Mouse (Mus musculus) liver, embryonic 14.5 days (tissue): Measurements from ENCODE around the gene Pkmyt1. TPM values are rescaled to one million over a fixed set of nuclear protein-coding genes. Genes with fewer than 3 reads are reported as not detected.

Source experiments
- ATAC-seq: fragments of 200-750 bp; cut with Nextera tagmentation; 2 replicates; pipeline ENCODE4 v1.8.0; 2017; ENCODE audit warnings: moderate number of reproducible peaks, mild to moderate bottlenecking, moderate library complexity; ENCODE audit not compliant: insufficient read depth
- DNase-seq, 3 experiments: peaks; one replicate each; pipeline ENCODE4 v3.0.0-alpha.2; 2012 to 2013; ENCODE audit warnings: low read depth in 3 of 3, low spot score in 3 of 3
- H3K27ac ChIP-seq: fragments of 300-500 bp; sonication (generic); 2 replicates; pipeline ENCODE4 v1.5.1; 2014; ENCODE audit warnings: moderate library complexity, mild to moderate bottlenecking, control low read depth, inconsistent platforms
- H3K27me3 ChIP-seq: fragments of 300-500 bp; sonication (generic); 2 replicates; pipeline ENCODE4 v1.6.1; 2014; ENCODE audit warnings: mild to moderate bottlenecking, low read length, moderate library complexity; ENCODE audit not compliant: control insufficient read depth, insufficient read depth
- H3K36me3 ChIP-seq: fragments of 300-500 bp; sonication (generic); replicated peaks from 2 replicates; pipeline ENCODE4 v1.6.1; 2014; ENCODE audit warnings: low read depth; ENCODE audit not compliant: control insufficient read depth, insufficient read depth
- H3K4me1 ChIP-seq, 2 experiments: fragments of 200-500 bp in 1 of 2; fragments of 300-500 bp in 1 of 2; sonication (generic) in 1 of 2; replicated peaks; 2 replicates each; pipeline ENCODE4 v1.6.1; 2012 to 2014; ENCODE audit warnings: antibody characterized with exemption in 1 of 2, inconsistent platforms in 1 of 2, low read length in 1 of 2; ENCODE audit not compliant: control insufficient read depth in 2 of 2, insufficient read depth in 2 of 2
- H3K4me2 ChIP-seq: fragments of 300-500 bp; sonication (generic); 2 replicates; pipeline ENCODE4 v1.6.1; 2014; ENCODE audit warnings: low read depth, mild to moderate bottlenecking, control low read depth, moderate library complexity
- H3K4me3 ChIP-seq, 2 experiments: fragments of 200-500 bp in 1 of 2; fragments of 300-500 bp in 1 of 2; sonication (generic) in 1 of 2; 2 replicates each; pipeline ENCODE4 v1.5.1; 2012 to 2014; ENCODE audit warnings: low read depth in 2 of 2, low read length in 2 of 2, mild to moderate bottlenecking in 2 of 2, control low read depth in 1 of 2, inconsistent platforms in 1 of 2, moderate library complexity in 1 of 2; ENCODE audit not compliant: insufficient read depth in 1 of 2
- H3K9ac ChIP-seq: fragments of 300-500 bp; sonication (generic); replicated peaks from 2 replicates; pipeline ENCODE4 v1.6.1; 2014; ENCODE audit warnings: mild to moderate bottlenecking, control low read depth, moderate library complexity
- H3K9me3 ChIP-seq: fragments of 300-500 bp; sonication (generic); 2 replicates; pipeline ENCODE4 v1.6.1; 2016; ENCODE audit warnings: low read length, mixed read lengths; ENCODE audit not compliant: control insufficient read depth
- CTCF ChIP-seq: IDR thresholded peaks from 2 replicates; pipeline ENCODE4 v1.5.1; 2016; ENCODE audit warnings: antibody characterized with exemption, low read depth, control low read depth
- EP300 ChIP-seq: IDR thresholded peaks from 2 replicates; pipeline ENCODE4 v1.6.1; 2016; ENCODE audit warnings: antibody characterized with exemption, low read depth
- WGBS: fragments of 180-500 bp; shearing (Covaris S2); extraction: QIAGEN DNeasy Blood & Tissue Kit; methylation state at CpG from one replicate; pipeline ENCODE4 v1.1.7; 2014; ENCODE audit not compliant: insufficient replicate concordance; 5-methylcytosine and 5-hydroxymethylcytosine counted together
- polyA plus RNA-seq, 2 experiments: library from polyadenylated mRNA; depleted of rRNA in 1 of 2; stranded (reverse) in 1 of 2; unstranded in 1 of 2; fragments of >200 nt; fragmentation: Nextera tagmentation in 1 of 2; extraction: Ambion mirVana in 1 of 2; gene quantifications; 2 replicates each; pipeline versions ENCODE4 v1.2.1 to v1.2.3; 2012 to 2014

The Pkmyt1 gene
- polyA plus RNA-seq, 2 experiments: 21.2 to 29.6 TPM

DNA sequence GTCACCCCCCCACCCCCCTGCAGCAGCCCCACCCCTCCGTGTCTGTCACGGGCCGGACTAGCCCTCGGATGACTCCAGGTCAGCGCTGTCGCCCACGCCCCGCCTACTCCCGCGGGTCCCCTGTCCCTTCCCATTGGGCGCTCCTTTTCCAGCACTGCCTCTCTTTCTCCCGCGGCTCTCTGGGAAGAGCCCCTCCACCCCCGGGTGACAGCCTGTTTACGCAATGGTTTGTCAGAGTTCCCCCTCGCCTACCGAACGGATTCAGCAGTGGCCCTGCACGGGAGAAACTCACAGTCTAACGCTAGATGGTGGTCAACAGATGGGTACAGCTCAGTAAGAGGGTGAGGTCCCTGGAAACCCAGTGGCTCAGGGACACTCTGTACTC is 614 bp downstream of the Pkmyt1 start:
- Histone ChIP-seq H3K4me2 (peak overlapping the region; percentile 80), H3K9me3 (no peaks in the 10 kb centered on the region), H3K9ac (peak overlapping the region; percentile 84), H3K4me1 (peaks cover 8 to 15% of the 10 kb centered on the region in 2 experiments), H3K36me3 (no peaks in the 10 kb centered on the region), H3K27me3 (no peaks in the 10 kb centered on the region), H3K27ac (peak overlapping the region; percentile 42), H3K4me3 (peak overlapping the region; percentile 67 to 71)
- TF ChIP-seq EP300 (no peak), CTCF (peak; percentile 52)
- under 1% methylated on average over 20 of the region's 20 CpGs for WGBS
- ATAC-seq: peak; percentile 84
- DNase-seq: peak; percentile 58 to 73 (median 60)

- H3K4me1 ChIP-seq: peaks cover 5 to 11% of the 10 kb centered on the region in 2 experiments
- H3K27me3 ChIP-seq: no peaks in the 10 kb centered on the region
- TF ChIP-seq EP300 (no peak), CTCF (no peak)
- H3K9me3 ChIP-seq: no peaks in the 10 kb centered on the region
- H3K27ac ChIP-seq: no peak overlapping the region
- WGBS: 58% methylated on average over 1 of the region's 1 CpGs
- H3K4me3 ChIP-seq: no peak overlapping the region
- DNase-seq (no peak), ATAC-seq (no peak)
- H3K4me2 ChIP-seq: no peak overlapping the region
- no peak overlapping the region for H3K9ac ChIP-seq
- H3K36me3 ChIP-seq: peaks cover 3% of the 10 kb centered on the region
Measured at GRCm38 (mm10) chr17:23730441-23730840, 4.3 kb downstream of the Pkmyt1 start.

DNA sequence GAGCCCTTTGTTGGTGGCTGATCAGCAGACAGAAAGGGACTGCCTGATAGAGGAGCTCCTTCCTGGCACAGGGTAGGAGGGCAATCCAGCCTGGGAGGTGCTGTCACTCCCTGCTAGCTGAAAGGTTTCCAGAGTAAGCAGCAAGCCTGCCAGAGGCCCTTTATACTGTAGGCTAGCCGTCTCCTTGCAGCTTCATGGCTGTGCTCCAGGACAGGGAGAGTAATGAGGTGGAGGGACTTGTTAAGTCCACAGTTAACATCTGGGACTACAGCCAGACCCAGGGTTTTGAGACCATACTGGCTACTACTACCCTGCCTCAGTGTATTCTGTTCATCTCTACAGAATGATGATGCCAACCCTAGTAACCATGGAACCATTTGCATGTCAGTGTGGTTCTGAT is 8.2 kb downstream of the Pkmyt1 start:
- no peak for TF ChIP-seq EP300
- Histone ChIP-seq H3K9ac (no peak overlapping the region), H3K27me3 (peaks cover 9% of the 10 kb centered on the region), H3K4me3 (no peak overlapping the region), H3K36me3 (peaks cover 3% of the 10 kb centered on the region), H3K4me2 (no peak overlapping the region), H3K27ac (no peak overlapping the region), H3K4me1 (no peaks in the 10 kb centered on the region; a peak in 1 of 4 replicates), H3K9me3 (no peaks in the 10 kb centered on the region)
- 54% methylated on average over 1 of the region's 1 CpGs for WGBS
- DNase-seq (no peak), ATAC-seq (no peak)

GRCm38 (mm10) chr17:23737493-23738445 is 11.6 kb downstream of the Pkmyt1 start:
- DNase-seq (no peak), ATAC-seq (no peak)
- H3K9ac ChIP-seq: no peak overlapping the region
- no peak overlapping the region for H3K4me3 ChIP-seq
- H3K27me3 ChIP-seq: peaks cover 39% of the 10 kb centered on the region
- H3K4me1 ChIP-seq: peaks cover 6 to 7% of the 10 kb centered on the region in 2 experiments; a peak in 3 of 4 replicates
- 71% methylated on average over 15 of the region's 15 CpGs for WGBS
- no peak overlapping the region for H3K27ac ChIP-seq
- peak; percentile 54 for TF ChIP-seq CTCF
- no peak for TF ChIP-seq EP300
- H3K9me3 ChIP-seq: no peaks in the 10 kb centered on the region
- no peak overlapping the region for H3K4me2 ChIP-seq
- H3K36me3 ChIP-seq: peaks cover 3% of the 10 kb centered on the region

GRCm38 (mm10) chr17:23738836-23739201 is 12.7 kb downstream of the Pkmyt1 start:
- TF ChIP-seq CTCF (no peak), EP300 (no peak)
- WGBS: 47% methylated on average over 2 of the region's 2 CpGs
- Histone ChIP-seq H3K27ac (no peak overlapping the region), H3K4me1 (peaks cover 6 to 7% of the 10 kb centered on the region in 2 experiments; a peak in 3 of 4 replicates), H3K9me3 (no peaks in the 10 kb centered on the region), H3K27me3 (peaks cover 50% of the 10 kb centered on the region), H3K4me3 (peak overlapping the region in 1 of 2 experiments; percentile 62; a peak in 2 of 4 replicates), H3K9ac (no peak overlapping the region), H3K4me2 (peak overlapping the region; percentile 82), H3K36me3 (peaks cover 2% of the 10 kb centered on the region)
- ATAC-seq (no peak), DNase-seq (no peak)
